Mouse (Mus musculus) lung, postnatal 36 days (tissue): Measurements from ENCODE around the gene Mov10.
A peak's percentile ranks its signal among the peaks of the same experiment; 100 is the strongest.
"Not testable (repeated sequence)": the region's sequence is repeated elsewhere in the genome, so short reads cannot be mapped to it uniquely, and the experiment has no call there.

Experiments
- DNase-seq: peaks from one replicate; pipeline ENCODE4 v3.0.0; 2022; ENCODE audit warnings: mixed read lengths

Mov10 gene

DNA sequence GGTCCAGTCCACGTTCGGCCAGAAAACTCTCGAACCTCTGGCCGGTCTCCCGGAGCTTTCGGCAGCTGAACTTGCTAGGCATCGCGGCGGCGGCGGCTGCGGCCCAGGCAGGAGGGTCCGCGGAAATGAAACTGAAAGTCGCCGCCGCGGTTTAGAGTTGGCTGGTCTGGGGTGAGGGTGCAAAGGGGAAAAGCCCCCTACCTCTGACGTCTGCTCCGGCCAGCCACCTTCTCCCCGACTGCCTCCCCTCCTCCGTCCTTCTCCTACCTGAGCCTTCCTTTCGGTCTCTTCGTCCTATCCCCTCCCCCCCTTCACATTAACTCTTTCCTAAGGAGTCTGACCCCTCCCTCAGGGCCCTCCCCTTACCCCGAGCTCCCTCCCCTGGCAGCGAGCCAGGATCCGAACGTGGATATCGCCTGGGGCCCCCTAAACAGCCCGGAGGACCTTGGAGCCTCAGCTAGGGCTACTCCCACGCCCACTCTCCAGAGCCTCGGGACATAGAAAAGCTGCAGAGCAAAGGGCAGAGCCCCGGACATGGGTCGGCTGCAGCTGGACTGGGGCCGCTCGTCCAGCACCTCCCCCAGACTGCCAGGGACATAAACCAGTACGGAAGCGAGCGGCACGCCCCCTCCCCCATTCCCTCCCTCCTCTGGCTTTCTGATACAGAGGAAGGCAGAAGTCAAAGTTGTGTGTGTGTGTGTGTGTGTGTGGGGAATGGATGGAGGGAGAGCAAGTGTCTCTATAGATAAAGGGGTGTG, at the start of gene Mov10:
Gene Mov10, minus strand, starts transcription at position 573 of the 758 bp plus-strand sequence.
- peak; percentile 75 for DNase-seq

DNA sequence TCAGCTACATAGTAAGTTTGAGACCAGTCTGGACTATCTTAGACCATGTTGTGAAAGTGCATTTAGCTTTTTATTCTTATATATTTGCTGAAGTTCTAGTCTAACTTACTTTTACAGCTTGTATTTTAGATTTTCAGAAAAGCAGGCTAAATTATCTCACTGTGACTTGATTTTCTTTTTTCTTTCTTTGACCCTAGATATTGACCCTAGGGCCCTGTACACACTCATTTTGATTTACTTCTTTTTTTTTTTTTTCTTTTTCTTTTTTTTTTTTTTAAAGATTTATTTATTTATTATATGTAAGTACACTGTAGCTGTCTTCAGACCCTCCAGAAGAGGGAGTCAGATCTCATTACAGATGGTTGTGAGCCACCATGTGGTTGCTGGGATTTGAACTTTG, 48.3 kb upstream of the Mov10 start:
- not testable (repeated sequence) for DNase-seq

- peak; percentile 58 for DNase-seq
These were observed 47.0 kb upstream of the Mov10 start for GRCm38 (mm10) chr3:104865341-104865788.

GRCm38 (mm10) chr3:104864651-104865340, 46.4 kb upstream of the Mov10 start:
- peak; percentile 90 for DNase-seq

- peak; percentile 93 for DNase-seq
These were observed 45.7 kb upstream of the Mov10 start, which contains the start of the genes St7l and Capza1 for GRCm38 (mm10) chr3:104863786-104864650. Gene St7l (plus strand): TSS chr3:104864005. Gene Capza1 (minus strand): TSS chr3:104864505.

DNA sequence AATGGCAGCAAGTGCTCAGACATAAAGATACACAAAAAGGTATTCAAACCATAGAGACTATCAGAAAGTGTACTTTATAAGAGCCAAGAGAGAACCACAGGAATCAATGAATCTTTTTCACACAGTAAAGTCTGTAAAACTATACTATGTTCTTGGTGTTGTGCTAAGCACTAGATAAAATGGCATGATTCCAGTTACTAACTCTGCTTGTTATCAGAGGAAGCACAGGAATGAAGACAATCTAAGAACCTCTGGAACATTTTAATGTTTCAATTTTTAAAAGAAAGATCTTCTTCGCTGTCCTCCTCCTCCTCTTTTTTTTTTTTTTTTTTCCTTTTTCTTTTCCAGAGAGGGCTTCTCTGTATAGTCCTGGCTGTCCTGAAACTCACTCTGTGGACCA, 40.2 kb upstream of the Mov10 start:
- no peak for DNase-seq

GRCm38 (mm10) chr3:104856106-104856505, 37.7 kb upstream of the Mov10 start:
- no peak for DNase-seq

DNA sequence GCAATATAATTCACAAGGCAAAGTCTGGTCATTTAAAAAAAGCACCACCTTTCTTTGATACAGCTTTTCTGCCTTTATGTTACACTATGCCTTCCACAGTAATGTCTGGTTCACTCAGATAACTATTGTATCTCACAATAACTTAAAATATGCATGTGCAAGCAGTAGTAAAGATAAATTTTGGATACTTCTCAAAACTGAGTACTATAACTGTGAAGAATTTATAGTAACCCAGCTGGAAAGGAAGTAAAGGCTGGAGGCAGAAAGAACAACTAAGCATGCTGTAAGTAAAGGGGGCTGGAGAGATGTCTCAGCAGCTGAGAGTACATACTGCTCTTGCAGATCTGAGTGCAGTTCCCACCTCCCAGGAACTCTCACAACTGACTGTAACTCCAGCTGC, 36.5 kb upstream of the Mov10 start:
- no peak for DNase-seq

- DNase-seq = no peak
These were observed 36.1 kb upstream of the Mov10 start for GRCm38 (mm10) chr3:104854465-104854864.

- DNase-seq = no peak
These were observed 28.2 kb upstream of the Mov10 start for GRCm38 (mm10) chr3:104846601-104847000.

GRCm38 (mm10) chr3:104841049-104841448, 22.7 kb upstream of the Mov10 start:
- no peak for DNase-seq

GRCm38 (mm10) chr3:104835797-104836196, 17.4 kb upstream of the Mov10 start:
- no peak for DNase-seq

- no peak for DNase-seq
These were observed 4.0 kb upstream of the Mov10 start for GRCm38 (mm10) chr3:104822413-104822812.

GRCm38 (mm10) chr3:104820426-104820825, 2.1 kb upstream of the Mov10 start:
- no peak for DNase-seq

- peak; percentile 26 for DNase-seq
These were observed 379 bp upstream of the Mov10 start for GRCm38 (mm10) chr3:104818749-104819134.

GRCm38 (mm10) chr3:104817481-104817990, 827 bp downstream of the Mov10 start:
- DNase-seq = peak; percentile 51

DNA sequence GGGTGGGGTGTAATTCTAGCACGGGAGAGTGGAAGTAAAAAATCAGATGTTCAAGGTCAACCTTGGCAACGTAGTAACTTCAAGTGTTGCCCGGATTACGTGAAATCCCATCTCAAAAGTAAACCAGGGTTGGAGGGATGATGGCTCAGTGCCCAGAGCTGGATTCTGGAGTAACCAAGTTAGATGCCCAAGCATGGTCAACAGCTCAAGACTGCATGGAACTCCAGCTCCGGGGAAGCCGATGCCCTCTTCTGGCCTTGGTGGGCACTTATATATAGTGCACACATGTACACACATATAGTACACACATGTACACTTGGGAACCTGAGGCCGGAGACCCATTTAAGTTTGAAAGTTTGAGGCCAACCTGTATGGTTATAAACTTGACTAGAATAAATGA, 2.2 kb downstream of the Mov10 start:
- DNase-seq = no peak

DNA sequence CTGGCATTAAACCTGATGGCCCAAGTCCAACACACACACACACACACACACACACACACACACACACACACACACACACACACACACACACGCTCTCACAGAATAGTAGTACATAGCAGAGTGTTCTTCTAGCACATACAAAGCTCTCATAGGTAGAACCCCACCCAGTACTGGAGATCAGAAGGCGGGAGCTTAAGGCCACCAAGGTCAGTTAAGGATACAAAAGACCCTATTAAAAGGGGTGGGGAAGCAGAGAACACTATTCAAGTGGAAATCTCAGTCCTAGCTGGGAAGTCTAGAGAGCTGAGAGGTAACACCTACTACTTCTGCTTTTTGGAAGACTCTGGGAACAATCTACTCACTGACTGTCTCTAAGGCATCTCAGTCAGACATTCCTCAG, 3.0 kb downstream of the Mov10 start:
- DNase-seq = no peak

- no peak for DNase-seq
These were observed 3.6 kb downstream of the Mov10 start for GRCm38 (mm10) chr3:104814746-104815145.

DNA sequence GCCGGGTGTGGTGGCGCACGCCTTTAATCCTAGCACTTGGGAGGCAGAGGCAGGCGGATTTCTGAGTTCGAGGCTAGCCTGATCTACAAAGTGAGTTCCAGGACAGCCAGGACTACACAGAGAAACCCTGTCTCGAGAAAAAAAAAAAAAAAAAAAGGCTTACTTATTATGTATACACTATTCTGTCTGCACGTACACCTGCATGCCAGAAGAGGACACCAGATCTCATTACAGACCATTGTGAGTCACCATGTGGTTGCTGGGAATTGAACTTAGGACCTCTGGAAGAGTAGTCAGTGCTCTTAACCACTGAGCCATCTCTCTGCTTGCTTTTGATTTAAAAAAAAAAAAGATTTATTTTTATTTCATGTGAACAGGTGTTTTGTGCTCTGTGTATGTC, 5.1 kb downstream of the Mov10 start:
- not testable (repeated sequence) for DNase-seq

- DNase-seq = no peak
These were observed 6.1 kb downstream of the Mov10 start for GRCm38 (mm10) chr3:104812254-104812653.

DNA sequence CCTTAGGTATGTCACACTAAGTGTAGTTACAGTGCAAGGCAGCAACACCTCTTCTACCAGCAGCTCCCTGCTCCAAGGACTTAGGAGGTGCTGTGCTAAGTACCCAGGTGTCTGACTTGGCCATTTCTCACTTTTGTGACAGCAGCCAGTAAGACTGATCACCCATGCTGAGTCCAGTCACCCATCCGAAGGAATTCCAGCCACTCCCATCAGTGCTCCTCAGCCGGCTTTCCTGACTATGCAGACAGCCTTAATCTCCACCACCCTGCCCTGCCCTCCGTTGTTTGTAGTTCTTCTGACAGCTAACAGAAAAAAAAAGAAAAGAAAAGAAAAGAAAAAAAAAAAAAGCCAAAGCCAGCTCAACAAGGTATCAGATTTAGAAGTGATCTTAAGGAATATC, 6.6 kb downstream of the Mov10 start:
- DNase-seq = no peak

- no peak for DNase-seq
These were observed 12.8 kb downstream of the Mov10 start for GRCm38 (mm10) chr3:104805539-104805938.
